In the genomic region with DNA sequence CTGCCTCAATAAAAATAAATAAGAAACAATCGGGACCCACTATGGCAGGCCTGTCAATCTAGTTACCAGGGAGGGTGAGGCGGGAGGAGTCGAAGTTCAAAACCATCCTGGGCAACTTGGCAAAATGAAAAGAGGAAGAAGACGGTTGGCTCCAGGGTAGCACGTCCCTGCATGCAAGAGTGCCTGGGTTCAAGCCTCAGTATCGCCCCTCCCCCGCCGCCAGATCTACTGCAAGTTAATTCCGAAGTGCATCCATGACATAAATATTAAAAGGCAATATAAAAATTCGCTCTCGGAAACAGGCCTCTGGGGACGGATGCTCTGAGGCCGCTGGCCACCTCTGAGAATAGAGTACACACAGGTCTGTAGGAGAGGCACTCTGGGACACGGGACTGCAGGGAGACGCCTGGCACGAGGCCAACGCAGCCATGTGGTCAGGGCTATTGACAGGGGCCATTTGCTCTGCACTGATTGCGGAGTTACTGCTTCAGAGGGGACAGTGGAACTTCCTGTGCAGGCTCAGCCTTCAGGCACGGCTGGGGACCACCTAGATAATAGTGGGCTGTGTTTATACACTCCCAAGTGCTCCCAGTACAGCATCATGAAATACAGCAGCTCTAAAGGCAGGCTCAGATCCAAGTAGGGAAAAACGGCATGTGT, we compare ENCODE assay signal across 7 mouse cellular contexts. TPM values are rescaled to one million over a fixed set of nuclear protein-coding genes. Genes with fewer than 3 reads are reported as not detected.
DNase-seq lines count a peak whose midpoint lies in the region; ATAC-seq and TF ChIP-seq lines count a peak whose summit lies in the region.

No protein-coding gene starts in this region.

- 0 out of 2 replicates have a peak overlapping the region, but pooled peaks have one; percentile 4 for H3K9ac ChIP-seq in MEL (ENCODE audit: control insufficient read depth, low read depth, low read length, poor library complexity, severe bottlenecking)
- H3K9ac ChIP-seq in forebrain, embryonic 14.5 days (ENCODE audit: low read length): peak overlapping the region; percentile 45
- H3K9ac ChIP-seq in intestine, embryonic 14.5 days (ENCODE audit: low read length): no peak overlapping the region
- H3K9ac ChIP-seq in liver, embryonic 14.5 days (replicated peaks): no peak overlapping the region
- H3K9ac ChIP-seq in neural tube, embryonic 12.5 days: no peak overlapping the region

- TF ChIP-seq EP300 in MEL (IDR thresholded peaks at IDR 0.05; ENCODE audit: low read depth in 1 of 2, low read length in 2 of 2): no peak
- no peak for TF ChIP-seq EP300 in liver, embryonic 14.5 days (IDR thresholded peaks at IDR 0.05; ENCODE audit: low read depth)

- H3K27ac ChIP-seq in MEL (ENCODE audit: control insufficient read depth, low read depth, low read length): no peak overlapping the region; the same call in 1 of the 2 replicates
- peak overlapping the region; percentile 71 for H3K27ac ChIP-seq in forebrain, embryonic 14.5 days (ENCODE audit: low read depth, low read length)
- H3K27ac ChIP-seq in intestine, embryonic 14.5 days (ENCODE audit: low read depth): peak overlapping the region; percentile 87
- no peak overlapping the region for H3K27ac ChIP-seq in liver, embryonic 14.5 days
- peak overlapping the region; percentile 81; the same call in 1 of the 2 replicates for H3K27ac ChIP-seq in neural tube, embryonic 12.5 days

- no peaks in the 10 kb centered on the region for H3K79me2 ChIP-seq in MEL (ENCODE audit: control insufficient read depth, insufficient read depth, low read length, poor library complexity)

- 39% methylated on average over 20 of the region's 20 CpGs for WGBS in forebrain, embryonic 14.5 days
- WGBS in intestine, embryonic 14.5 days: 18% methylated on average over 20 of the region's 20 CpGs
- WGBS in liver, embryonic 14.5 days (ENCODE audit: insufficient replicate concordance): 33% methylated on average over 20 of the region's 20 CpGs
- 22% methylated on average over 20 of the region's 20 CpGs for WGBS in neural tube, embryonic 12.5 days

- no peak overlapping the region for H3K4me3 ChIP-seq in MEL (ENCODE audit: control insufficient read depth in 1 of 2, insufficient read depth in 1 of 2, low read depth in 2 of 2, low read length in 2 of 2)
- H3K4me3 ChIP-seq in forebrain, embryonic 14.5 days (ENCODE audit: low read depth, low read length): no peak overlapping the region
- no peak overlapping the region for H3K4me3 ChIP-seq in intestine, embryonic 14.5 days (ENCODE audit: low read depth, low read length)
- no peak overlapping the region for H3K4me3 ChIP-seq in liver, embryonic 14.5 days (ENCODE audit: insufficient read depth in 1 of 2, low read depth in 2 of 2, low read length in 2 of 2)
- no peak overlapping the region for H3K4me3 ChIP-seq in neural tube, embryonic 12.5 days

- TF ChIP-seq CTCF in MEL (IDR thresholded peaks at IDR 0.05 in 2 of 3, conservative IDR thresholded peaks at IDR 0.05 in 1 of 3; ENCODE audit: control insufficient read depth in 1 of 3, insufficient read depth in 1 of 3, low read depth in 2 of 3, low read length in 3 of 3, poor library complexity in 1 of 3, severe bottlenecking in 1 of 3): no peak
- no peak for TF ChIP-seq CTCF in liver, embryonic 14.5 days (IDR thresholded peaks at IDR 0.05; ENCODE audit: low read depth)

- peaks cover 37 to 54% of the 10 kb centered on the region in 2 experiments for H3K4me1 ChIP-seq in MEL (ENCODE audit: control insufficient read depth in 1 of 2, insufficient read depth in 2 of 2, low read length in 2 of 2)
- peaks cover 42% of the 10 kb centered on the region for H3K4me1 ChIP-seq in forebrain, embryonic 14.5 days (ENCODE audit: control insufficient read depth, insufficient read depth, low read length)
- peaks cover 70% of the 10 kb centered on the region for H3K4me1 ChIP-seq in intestine, embryonic 14.5 days (replicated peaks; ENCODE audit: control insufficient read depth, insufficient read depth, low read length)
- peaks cover 4 to 57% of the 10 kb centered on the region in 2 experiments for H3K4me1 ChIP-seq in liver, embryonic 14.5 days (replicated peaks; ENCODE audit: control insufficient read depth in 2 of 2, insufficient read depth in 2 of 2, low read length in 1 of 2)
- H3K4me1 ChIP-seq in neural tube, embryonic 12.5 days: peaks cover 81% of the 10 kb centered on the region

- peak overlapping the region; percentile 31 for H3K4me2 ChIP-seq in forebrain, embryonic 14.5 days (ENCODE audit: low read length)
- peak overlapping the region; percentile 35 for H3K4me2 ChIP-seq in intestine, embryonic 14.5 days (ENCODE audit: low read length)
- H3K4me2 ChIP-seq in liver, embryonic 14.5 days (ENCODE audit: low read depth): peak overlapping the region; percentile 4; the same call in 1 of the 2 replicates
- H3K4me2 ChIP-seq in neural tube, embryonic 12.5 days (replicated peaks): peak overlapping the region; percentile 36

- H3K9me3 ChIP-seq in MEL (replicated peaks; ENCODE audit: insufficient read depth, low read length): no peaks in the 10 kb centered on the region
- H3K9me3 ChIP-seq in forebrain, embryonic 14.5 days (replicated peaks; ENCODE audit: control insufficient read depth, low read length): no peaks in the 10 kb centered on the region
- no peaks in the 10 kb centered on the region for H3K9me3 ChIP-seq in intestine, embryonic 14.5 days (ENCODE audit: control insufficient read depth, low read length)
- no peaks in the 10 kb centered on the region for H3K9me3 ChIP-seq in liver, embryonic 14.5 days (ENCODE audit: control insufficient read depth, low read length)
- no peaks in the 10 kb centered on the region for H3K9me3 ChIP-seq in neural tube, embryonic 12.5 days

- TF ChIP-seq POLR2A in MEL (IDR thresholded peaks at IDR 0.05; ENCODE audit: control insufficient read depth in 1 of 2, insufficient read depth in 1 of 2, low read depth in 1 of 2, low read length in 2 of 2, poor library complexity in 1 of 2): no peak

- ATAC-seq in forebrain, embryonic 14.5 days: peak; percentile 72
- peak; percentile 77 for ATAC-seq in intestine, embryonic 14.5 days (replicated peaks; ENCODE audit: low FRiP score, low TSS enrichment, low read depth)
- ATAC-seq in liver, embryonic 14.5 days (ENCODE audit: insufficient read depth): peak; percentile 14
- ATAC-seq in neural tube, embryonic 12.5 days (ENCODE audit: low FRiP score, low read depth): peak; percentile 75

- TF ChIP-seq RAD21 in MEL (IDR thresholded peaks at IDR 0.05; ENCODE audit: low read depth, low read length): no peak

- peak; percentile 83 for DNase-seq in MEL (ENCODE audit: low read depth, low spot score)
- DNase-seq in adrenal gland, postnatal 25 days: peak; percentile 72
- peak; percentile 74 for DNase-seq in forebrain, embryonic 14.5 days (ENCODE audit: low spot score)
- DNase-seq in intestine, embryonic 14.5 days (ENCODE audit: low spot score): peak; percentile 89
- no peak for DNase-seq in liver, embryonic 14.5 days (ENCODE audit: low read depth in 3 of 3, low spot score in 3 of 3)
- DNase-seq in thymus, postnatal 0 days (ENCODE audit: low spot score): no peak

- H3K27me3 ChIP-seq in MEL (ENCODE audit: control insufficient read depth in 1 of 2, insufficient read depth in 2 of 2, low read length in 2 of 2): no peaks in the 10 kb centered on the region
- no peaks in the 10 kb centered on the region for H3K27me3 ChIP-seq in forebrain, embryonic 14.5 days (replicated peaks; ENCODE audit: control insufficient read depth, insufficient read depth, low read length)
- no peaks in the 10 kb centered on the region for H3K27me3 ChIP-seq in intestine, embryonic 14.5 days (replicated peaks; ENCODE audit: control insufficient read depth, insufficient read depth, low read length)
- no peaks in the 10 kb centered on the region for H3K27me3 ChIP-seq in liver, embryonic 14.5 days (ENCODE audit: control insufficient read depth, insufficient read depth, low read length)
- H3K27me3 ChIP-seq in neural tube, embryonic 12.5 days (replicated peaks): no peaks in the 10 kb centered on the region

- peaks cover 0 to 31% of the 10 kb centered on the region in 2 experiments; a peak in 2 of 4 replicates for H3K36me3 ChIP-seq in MEL (ENCODE audit: control insufficient read depth in 1 of 2, insufficient read depth in 2 of 2, low read length in 2 of 2)
- no peaks in the 10 kb centered on the region for H3K36me3 ChIP-seq in forebrain, embryonic 14.5 days (ENCODE audit: control insufficient read depth, insufficient read depth, low read length)
- peaks cover 6% of the 10 kb centered on the region; the same call in 1 of the 2 replicates for H3K36me3 ChIP-seq in intestine, embryonic 14.5 days (ENCODE audit: control insufficient read depth, insufficient read depth, low read length)
- H3K36me3 ChIP-seq in liver, embryonic 14.5 days (replicated peaks; ENCODE audit: control insufficient read depth, insufficient read depth, low read depth): no peaks in the 10 kb centered on the region
- H3K36me3 ChIP-seq in neural tube, embryonic 12.5 days: no peaks in the 10 kb centered on the region

RNA-seq across cellular contexts. Expression of a gene that starts 8.9 kb away (rescaled TPM):
- total RNA-seq in MEL (2012; rRNA removed): 60.5 and 70.3 TPM in 2 replicates
- polyA plus RNA-seq in MEL (2012; ENCODE audit: insufficient read depth in 1 of 2, insufficient read length in 2 of 2, low read depth in 1 of 2, low replicate concordance in 2 of 2, missing spikeins in 1 of 2): 100 to 1,000 TPM in 1 of 2 experiments, not detected in 1; 114 TPM
- 38.3 and 40.8 TPM in 2 replicates for total RNA-seq in adrenal gland, postnatal 25 days (2021)
- polyA plus RNA-seq in forebrain, embryonic 14.5 days (2014; fragmentation: Nextera tagmentation; extraction: Ambion mirVana): 403 and 455 TPM in 2 replicates
- polyA plus RNA-seq in intestine, embryonic 14.5 days (2014; fragmentation: Nextera tagmentation; extraction: Ambion mirVana): 410 and 468 TPM in 2 replicates
- 57.0 and 59.6 TPM in 2 replicates for polyA plus RNA-seq in liver, embryonic 14.5 days (2012; rRNA removed)
- polyA plus RNA-seq in liver, embryonic 14.5 days (2014; fragmentation: Nextera tagmentation; extraction: Ambion mirVana): 77.7 and 88.7 TPM in 2 replicates
- polyA plus RNA-seq in neural tube, embryonic 12.5 days (2016; fragmentation: Nextera tagmentation; extraction: Ambion mirVana): 219 and 263 TPM in 2 replicates
- polyA plus RNA-seq in thymus, postnatal 0 days (2015; fragmentation: Nextera tagmentation; extraction: Ambion mirVana): 94.3 and 127 TPM in 2 replicates

RNA-seq across cellular contexts. Expression of a gene that starts 30.6 kb away (rescaled TPM):
- 4.5 and 4.6 TPM in 2 replicates for total RNA-seq in MEL (2012; rRNA removed)
- polyA plus RNA-seq in MEL (2012; ENCODE audit: insufficient read depth in 1 of 2, insufficient read length in 2 of 2, low read depth in 1 of 2, low replicate concordance in 2 of 2, missing spikeins in 1 of 2): 1 to 10 TPM in 1 of 2 experiments, not detected in 1; 6.6 TPM
- 6.9 and 13.5 TPM in 2 replicates for total RNA-seq in adrenal gland, postnatal 25 days (2021)
- polyA plus RNA-seq in forebrain, embryonic 14.5 days (2014; fragmentation: Nextera tagmentation; extraction: Ambion mirVana): 11.9 and 12.5 TPM in 2 replicates
- polyA plus RNA-seq in intestine, embryonic 14.5 days (2014; fragmentation: Nextera tagmentation; extraction: Ambion mirVana): 12.9 and 14.0 TPM in 2 replicates
- 2.5 TPM in 2 replicates for polyA plus RNA-seq in liver, embryonic 14.5 days (2012; rRNA removed)
- polyA plus RNA-seq in liver, embryonic 14.5 days (2014; fragmentation: Nextera tagmentation; extraction: Ambion mirVana): 2.7 and 3.3 TPM in 2 replicates
- 10.8 and 10.9 TPM in 2 replicates for polyA plus RNA-seq in neural tube, embryonic 12.5 days (2016; fragmentation: Nextera tagmentation; extraction: Ambion mirVana)
- polyA plus RNA-seq in thymus, postnatal 0 days (2015; fragmentation: Nextera tagmentation; extraction: Ambion mirVana): 19.1 and 20.5 TPM in 2 replicates

RNA-seq across cellular contexts. Expression of a gene that starts 53.2 kb away (rescaled TPM):
- total RNA-seq in MEL (2012; rRNA removed): 13.4 and 16.4 TPM in 2 replicates
- 10 to 100 TPM in 1 of 2 experiments, not detected in 1; 16.1 TPM for polyA plus RNA-seq in MEL (2012; ENCODE audit: insufficient read depth in 1 of 2, insufficient read length in 2 of 2, low read depth in 1 of 2, low replicate concordance in 2 of 2, missing spikeins in 1 of 2)
- 11.3 and 22.1 TPM in 2 replicates for total RNA-seq in adrenal gland, postnatal 25 days (2021)
- polyA plus RNA-seq in forebrain, embryonic 14.5 days (2014; fragmentation: Nextera tagmentation; extraction: Ambion mirVana): 5.1 and 6.0 TPM in 2 replicates
- 11.1 and 15.0 TPM in 2 replicates for polyA plus RNA-seq in intestine, embryonic 14.5 days (2014; fragmentation: Nextera tagmentation; extraction: Ambion mirVana)
- 2.7 and 2.8 TPM in 2 replicates for polyA plus RNA-seq in liver, embryonic 14.5 days (2012; rRNA removed)
- 1.3 and 2.0 TPM in 2 replicates for polyA plus RNA-seq in liver, embryonic 14.5 days (2014; fragmentation: Nextera tagmentation; extraction: Ambion mirVana)
- polyA plus RNA-seq in neural tube, embryonic 12.5 days (2016; fragmentation: Nextera tagmentation; extraction: Ambion mirVana): 11.6 and 12.1 TPM in 2 replicates
- 9.0 and 9.2 TPM in 2 replicates for polyA plus RNA-seq in thymus, postnatal 0 days (2015; fragmentation: Nextera tagmentation; extraction: Ambion mirVana)

Comparison
In these comparisons a context has a peak if more than half of its experiments do, and no peak if none do; other contexts are left out.
1. DNase-seq: peak in MEL (single experiment), adrenal gland, postnatal 25 days (single experiment), forebrain, embryonic 14.5 days (single experiment) and intestine, embryonic 14.5 days (single experiment); none in liver, embryonic 14.5 days (0 of 3) and thymus, postnatal 0 days (single experiment).
2. H3K27ac ChIP-seq: peak in forebrain, embryonic 14.5 days (single experiment), intestine, embryonic 14.5 days (single experiment) and neural tube, embryonic 12.5 days (single experiment); none in MEL (single experiment) and liver, embryonic 14.5 days (single experiment).
3. H3K9ac ChIP-seq: peak in MEL (single experiment) and forebrain, embryonic 14.5 days (single experiment); none in intestine, embryonic 14.5 days (single experiment), liver, embryonic 14.5 days (single experiment) and neural tube, embryonic 12.5 days (single experiment).
4. ATAC-seq: peak in every context shown above with its lines; median percentile 77 in intestine, embryonic 14.5 days; 75 in neural tube, embryonic 12.5 days; 72 in forebrain, embryonic 14.5 days; 14 in liver, embryonic 14.5 days.
5. Peak in every context shown above with its lines, with median percentiles within 50 percentile points of each other: H3K4me2 ChIP-seq.